Mouse (Mus musculus): Measurements from ENCODE around the gene Nt5dc3. TPM values are rescaled to one million over a fixed set of nuclear protein-coding genes. Genes with fewer than 3 reads are reported as not detected.

The Nt5dc3 gene
- total and polyA plus RNA-seq, 3 experiments = 4.6 to 15.9 (median 6.5) TPM

DNA sequence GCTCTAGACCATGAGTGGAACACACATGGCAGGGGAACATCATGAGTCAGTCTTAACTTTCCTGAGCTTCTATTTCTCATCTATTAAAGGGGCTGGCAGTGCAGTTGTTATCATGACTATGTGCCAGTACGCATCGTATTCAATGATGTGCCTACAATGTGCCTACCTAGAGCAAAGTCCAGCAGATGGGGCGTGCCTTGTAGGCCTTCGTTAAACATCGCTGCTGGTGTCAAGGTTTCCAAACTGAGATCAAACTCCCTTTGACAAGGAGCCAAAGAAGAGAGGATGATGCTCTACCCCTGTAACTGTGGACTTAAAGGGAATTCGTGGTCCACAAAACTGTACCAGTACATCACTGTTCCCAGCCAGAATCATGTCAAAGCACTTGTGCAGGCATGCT, 83.7 kb downstream of the Nt5dc3 start:
- dilution Hi-C loops (cut with MboI; ENCODE audit: extremely low pct_ligation_motif_present, extremely low pct_unique_long_range_greater_than_20kb, low sequenced_read_pairs) = no loop called here
- Histone ChIP-seq H3K9me3 (replicated peaks; ENCODE audit: low read length) (no peaks in the 10 kb centered on the region), H3K27me3 (replicated peaks) (no peaks in the 10 kb centered on the region), H3K4me2 (ENCODE audit: insufficient read depth, low read depth, poor library complexity, severe bottlenecking) (no peak overlapping the region), H3K27ac (ENCODE audit: insufficient read depth, low read depth) (no peak overlapping the region), H3K4me3 (replicated peaks in 1 of 3; ENCODE audit: low read depth in 2 of 3, low read length in 2 of 3, poor library complexity in 1 of 3) (no peak overlapping the region), H3K79me2 (replicated peaks; ENCODE audit: control insufficient read depth, extremely low read depth, insufficient read depth, poor library complexity, severe bottlenecking) (no peaks in the 10 kb centered on the region), H3K36me3 (replicated peaks in 1 of 2; ENCODE audit: control insufficient read depth in 1 of 2, insufficient read depth in 1 of 2, low read length in 1 of 2) (no peaks in the 10 kb centered on the region), H3K9ac (ENCODE audit: insufficient read depth, low read depth) (no peak overlapping the region), H3K4me1 (ENCODE audit: control insufficient read depth in 1 of 2, insufficient read depth in 2 of 2) (peaks cover 0 to 10% of the 10 kb centered on the region in 2 experiments; a peak in 1 of 4 replicates)
- no peak for DNase-seq (ENCODE audit: extremely low read depth)
- TF ChIP-seq BHLHE40 (IDR thresholded peaks at IDR 0.05; ENCODE audit: low read depth, low read length) (no peak), JUN (IDR thresholded peaks at IDR 0.05; ENCODE audit: insufficient read depth, low read depth, low read length) (no peak), SIN3A (IDR thresholded peaks at IDR 0.05; ENCODE audit: low read length) (no peak), EP300 (IDR thresholded peaks at IDR 0.05; ENCODE audit: low read length) (no peak), USF2 (conservative IDR thresholded peaks at IDR 0.05; ENCODE audit: low read depth, low read length) (no peak), KAT2A (IDR thresholded peaks at IDR 0.05; ENCODE audit: insufficient replicate concordance, low read length) (no peak), ZNF384 (IDR thresholded peaks at IDR 0.05; ENCODE audit: low read depth, low read length) (no peak), ZMIZ1 (IDR thresholded peaks at IDR 0.05; ENCODE audit: low read depth, low read length) (no peak), NELFE (IDR thresholded peaks at IDR 0.05; ENCODE audit: low read depth, low read length) (no peak), POLR2AphosphoS2 (IDR thresholded peaks at IDR 0.05; ENCODE audit: low read depth, low read length) (no peak), TCF12 (IDR thresholded peaks at IDR 0.05; ENCODE audit: low read depth, low read length) (no peak)
- in situ Hi-C loops (cut with MboI; ENCODE audit: low pct_ligation_motif_present, low pct_unique_long_range_greater_than_20kb, low sequenced_read_pairs) = no loop called here

GRCm38 (mm10) chr10:86863429-86863828, 84.6 kb downstream of the Nt5dc3 start:
- no peaks in the 10 kb centered on the region for H3K27me3 ChIP-seq (replicated peaks)
- in situ Hi-C loops (cut with MboI; ENCODE audit: low pct_ligation_motif_present, low pct_unique_long_range_greater_than_20kb, low sequenced_read_pairs) (no loop called here), dilution Hi-C loops (cut with MboI; ENCODE audit: extremely low pct_ligation_motif_present, extremely low pct_unique_long_range_greater_than_20kb, low sequenced_read_pairs) (no loop called here)
- no peaks in the 10 kb centered on the region for H3K79me2 ChIP-seq (replicated peaks; ENCODE audit: control insufficient read depth, extremely low read depth, insufficient read depth, poor library complexity, severe bottlenecking)
- no peak for DNase-seq (ENCODE audit: extremely low read depth)
- H3K4me2 ChIP-seq (ENCODE audit: insufficient read depth, low read depth, poor library complexity, severe bottlenecking) = no peak overlapping the region
- no peak overlapping the region for H3K9ac ChIP-seq (ENCODE audit: insufficient read depth, low read depth)
- peaks cover 0 to 10% of the 10 kb centered on the region in 2 experiments; a peak in 1 of 4 replicates for H3K4me1 ChIP-seq (ENCODE audit: control insufficient read depth in 1 of 2, insufficient read depth in 2 of 2)
- H3K9me3 ChIP-seq (replicated peaks; ENCODE audit: low read length) = no peaks in the 10 kb centered on the region
- H3K36me3 ChIP-seq (replicated peaks in 1 of 2; ENCODE audit: control insufficient read depth in 1 of 2, insufficient read depth in 1 of 2, low read length in 1 of 2) = no peaks in the 10 kb centered on the region
- TF ChIP-seq UBTF (IDR thresholded peaks at IDR 0.05; ENCODE audit: low read depth, low read length) (no peak), SMC3 (IDR thresholded peaks at IDR 0.05; ENCODE audit: low read depth, low read length) (no peak), MAFK (IDR thresholded peaks at IDR 0.05; ENCODE audit: insufficient replicate concordance, low read length) (no peak), CTCF (conservative IDR thresholded peaks at IDR 0.05 in 1 of 2, IDR thresholded peaks at IDR 0.05 in 1 of 2; ENCODE audit: low read depth in 2 of 2, low read length in 2 of 2) (peak; percentile 39 to 88; a peak in 3 of 4 replicates), CHD2 (IDR thresholded peaks at IDR 0.05; ENCODE audit: low read length) (no peak), ZKSCAN1 (IDR thresholded peaks at IDR 0.05; ENCODE audit: borderline replicate concordance, low read depth, low read length) (no peak)
- H3K4me3 ChIP-seq (replicated peaks in 1 of 3; ENCODE audit: low read depth in 2 of 3, low read length in 2 of 3, poor library complexity in 1 of 3) = no peak overlapping the region
- H3K27ac ChIP-seq (ENCODE audit: insufficient read depth, low read depth) = no peak overlapping the region
